In the genomic region with DNA sequence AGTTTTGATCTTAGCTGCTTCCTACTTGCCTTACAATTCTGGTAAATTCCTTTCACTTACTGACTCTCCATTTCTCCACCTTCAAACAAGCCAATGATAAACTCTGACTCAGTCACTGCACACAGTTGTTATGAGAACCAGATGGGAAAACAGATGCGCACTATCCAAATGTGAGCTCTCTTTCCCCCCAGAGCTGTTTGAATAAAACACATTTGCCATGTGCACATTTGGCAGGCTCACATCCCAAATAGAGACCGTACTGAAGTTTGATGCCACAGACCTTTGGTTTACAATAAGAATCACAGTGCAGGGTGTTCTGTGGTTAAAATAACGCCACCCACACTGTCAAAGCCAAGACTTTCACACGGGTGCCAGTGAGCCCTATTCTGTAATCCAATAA, we compare ENCODE assay signal across 10 mouse cellular contexts. TPM values are rescaled to one million over a fixed set of nuclear protein-coding genes. Genes with fewer than 3 reads are reported as not detected.
DNase-seq lines count a peak whose midpoint lies in the region; TF ChIP-seq lines count a peak whose summit lies in the region.
"Had no signal": no experiment of that assay in that cellular context is flagged by ENCODE, and none has a peak within 500 bp of the region (broad histone marks: within the 10 kb centered on the region; RNA-seq: fewer than 3 reads in every experiment).

No protein-coding gene starts in this region.

- peak overlapping the region; percentile 53 for H3K27ac ChIP-seq in gastrocnemius, adult 2 months

- DNase-seq in gastrocnemius, adult 2 months = peak; percentile 24
- DNase-seq in gastrocnemius, adult 8-10 months (ENCODE audit: low spot score in 2 of 2) = no peak
- peak; percentile 56 for DNase-seq in embryo, embryonic 10 days (ENCODE audit: low spot score)
- DNase-seq in layer of hippocampus, adult 11-12 months (ENCODE audit: low spot score) = peak; percentile 45
- peak; percentile 37 for DNase-seq in mesoderm, embryonic 11.5 days (ENCODE audit: low read depth, low spot score)
- DNase-seq in thymus, postnatal 10 days (ENCODE audit: low spot score in 2 of 2) = no peak
- DNase-seq in cerebellum, adult 8-10 months = no peak
- DNase-seq in thymus, postnatal 4 days = no peak
- DNase-seq: cerebellum, adult 18-20 months; liver had no signal

- intact Hi-C loops in gastrocnemius, adult 2 months (cut with DNase I) = no loop called here

- no peak for TF ChIP-seq CTCF in gastrocnemius, adult 2 months (IDR thresholded peaks at IDR 0.05)

- no peak overlapping the region for H3K4me3 ChIP-seq in gastrocnemius, adult 2 months

RNA-seq across cellular contexts. Expression of a gene that starts 43.8 kb away (rescaled TPM):
- total RNA-seq in gastrocnemius, adult 2 months (2021) = 10 to 100 TPM; 64.1 to 99.2 TPM
- 100 to 1,000 TPM in 2 of 4 experiments, 10 to 100 TPM in 2; 67.6 to 124 (median 99.7) TPM for total RNA-seq in gastrocnemius, adult 8-10 months (2022)

Comparison
In these comparisons a context has a peak if more than half of its experiments do, and no peak if none do; other contexts are left out.
1. DNase-seq: peak in gastrocnemius, adult 2 months (single experiment), embryo, embryonic 10 days (single experiment), layer of hippocampus, adult 11-12 months (single experiment) and mesoderm, embryonic 11.5 days (single experiment); none in gastrocnemius, adult 8-10 months (0 of 2), thymus, postnatal 10 days (0 of 2), cerebellum, adult 8-10 months (single experiment) and thymus, postnatal 4 days (single experiment).